Mouse (Mus musculus): ENCODE data around the gene Capns1.

- TF ChIP-seq CTCF (conservative IDR thresholded peaks at IDR 0.05; ENCODE audit: insufficient read depth, insufficient read length, low read depth, low read length) (no peak), POLR2A (IDR thresholded peaks at IDR 0.05; ENCODE audit: low read depth, low read length) (no peak)
Observed at GRCm38 (mm10) chr7:30235091-30235490, 36.5 kb upstream of the Capns1 start.

Measured in kidney, adult 2 months (tissue).